ENCODE assay signal across 9 mouse cellular contexts in the genomic region with DNA sequence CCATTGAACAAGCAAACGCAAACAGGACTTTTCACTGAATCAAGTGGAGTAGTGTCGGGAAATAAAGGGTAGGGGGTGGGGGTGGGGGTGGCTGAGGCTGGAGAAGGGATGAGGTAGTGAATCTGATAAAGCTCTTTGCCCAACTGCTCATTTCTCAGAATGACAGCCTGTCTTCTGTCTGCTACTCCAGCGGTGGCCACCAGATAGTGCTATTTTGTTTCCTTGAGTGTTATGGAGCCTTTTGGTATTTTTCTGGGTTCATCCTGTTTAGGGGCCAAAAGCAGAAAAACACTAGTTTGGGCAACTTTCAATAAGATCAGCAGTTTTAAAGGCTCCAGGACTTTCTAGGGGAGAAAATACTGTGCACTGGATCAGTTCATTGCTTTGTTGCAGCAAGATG. TPM values are rescaled to one million over a fixed set of nuclear protein-coding genes. Genes with fewer than 3 reads are reported as not detected.
DNase-seq lines count a peak whose midpoint lies in the region; ATAC-seq and TF ChIP-seq lines count a peak whose summit lies in the region.
"Had no signal": no experiment of that assay in that cellular context is flagged by ENCODE, and none has a peak within 500 bp of the region (broad histone marks: within the 10 kb centered on the region; RNA-seq: fewer than 3 reads in every experiment).

No protein-coding gene starts in this region.

- ATAC-seq in liver, postnatal 0 days: no peak
- peak; percentile 30; the same call in 1 of the 2 replicates for ATAC-seq in neural tube, embryonic 15.5 days (ENCODE audit: low FRiP score)

- no peak for TF ChIP-seq POLR2A in cortical plate, adult 2 months (IDR thresholded peaks at IDR 0.05; ENCODE audit: extremely low read depth, insufficient read depth, low read length)

- no peaks in the 10 kb centered on the region for H3K4me1 ChIP-seq in liver, postnatal 0 days (ENCODE audit: insufficient read depth)
- peaks cover 2% of the 10 kb centered on the region; the same call in 1 of the 2 replicates for H3K4me1 ChIP-seq in cortical plate, adult 2 months (ENCODE audit: control insufficient read depth, insufficient read depth, low read length)
- peaks cover 15% of the 10 kb centered on the region for H3K4me1 ChIP-seq in neural tube, embryonic 15.5 days

- H3K4me2 ChIP-seq in liver, postnatal 0 days (ENCODE audit: low read depth, low read length): no peak overlapping the region
- no peak overlapping the region for H3K4me2 ChIP-seq in neural tube, embryonic 15.5 days

- 11% methylated on average over 3 of the region's 3 CpGs for WGBS in liver, postnatal 0 days (ENCODE audit: insufficient replicate concordance)
- WGBS in neural tube, embryonic 15.5 days: 8% methylated on average over 3 of the region's 3 CpGs

- TF ChIP-seq EP300 in liver, postnatal 0 days (IDR thresholded peaks at IDR 0.05; ENCODE audit: low read depth): no peak

- H3K9ac ChIP-seq in liver, postnatal 0 days (replicated peaks): no peak overlapping the region
- H3K9ac ChIP-seq in neural tube, embryonic 15.5 days (replicated peaks): no peak overlapping the region

- peak; percentile 65 to 68 for DNase-seq in cerebellum, adult 18-20 months
- DNase-seq in cerebellum, adult 11-12 months: no peak
- no peak for DNase-seq in liver, postnatal 0 days
- no peak for DNase-seq in liver
- DNase-seq in layer of hippocampus, adult 8-10 months (ENCODE audit: low spot score in 2 of 2): peak; percentile 36 to 58
- no peak for DNase-seq in yolk sac, embryonic 10.5 days (ENCODE audit: low spot score)

- H3K4me3 ChIP-seq in liver, postnatal 0 days (ENCODE audit: low read depth, low read length): no peak overlapping the region
- no peak overlapping the region for H3K4me3 ChIP-seq in cortical plate, adult 2 months (ENCODE audit: insufficient read depth, low read length)
- H3K4me3 ChIP-seq in neural tube, embryonic 15.5 days (replicated peaks): no peak overlapping the region

- H3K27ac ChIP-seq in liver, postnatal 0 days (ENCODE audit: low read depth): no peak overlapping the region
- H3K27ac ChIP-seq in cortical plate, adult 2 months (ENCODE audit: insufficient read depth, low read length): no peak overlapping the region
- no peak overlapping the region for H3K27ac ChIP-seq in neural tube, embryonic 15.5 days (replicated peaks)

- no peaks in the 10 kb centered on the region for H3K9me3 ChIP-seq in liver, postnatal 0 days (ENCODE audit: low read length)
- H3K9me3 ChIP-seq in neural tube, embryonic 15.5 days (replicated peaks): no peaks in the 10 kb centered on the region

- no peaks in the 10 kb centered on the region for H3K27me3 ChIP-seq in liver, postnatal 0 days (ENCODE audit: insufficient read depth, low read length)
- no peaks in the 10 kb centered on the region for H3K27me3 ChIP-seq in neural tube, embryonic 15.5 days (replicated peaks)

- peak; percentile 60 for TF ChIP-seq CTCF in liver, postnatal 0 days (IDR thresholded peaks at IDR 0.05; ENCODE audit: low read depth)
- TF ChIP-seq CTCF in cortical plate, adult 2 months (IDR thresholded peaks at IDR 0.05; ENCODE audit: extremely low read depth, insufficient read depth, low read length): peak; percentile 48

- peaks cover 10% of the 10 kb centered on the region for H3K36me3 ChIP-seq in liver, postnatal 0 days (replicated peaks; ENCODE audit: insufficient read depth, low read length)
- H3K36me3 ChIP-seq in neural tube, embryonic 15.5 days: peaks cover 27% of the 10 kb centered on the region

RNA-seq across cellular contexts. Expression of gene Syt2, which starts 9.8 kb away (rescaled TPM):
- polyA plus RNA-seq in liver, postnatal 0 days (2015; fragmentation: Nextera tagmentation; extraction: Ambion mirVana): not detected in 2 replicates
- 28.1 and 33.3 TPM in 2 replicates for polyA plus RNA-seq in cortical plate, adult 2 months (2012; rRNA removed)
- total RNA-seq in layer of hippocampus, adult 8-10 months (2022): 10 to 100 TPM; 31.6 to 35.4 (median 34.6) TPM
- polyA plus RNA-seq in neural tube, embryonic 15.5 days (2015; fragmentation: Nextera tagmentation; extraction: Ambion mirVana): 20.4 and 23.4 TPM in 2 replicates
- polyA plus RNA-seq: spleen, adult 2 months had no signal

Comparison
In these comparisons a context has a peak if more than half of its experiments do, and no peak if none do; other contexts are left out.
1. DNase-seq: peak in cerebellum, adult 18-20 months (2 of 2) and layer of hippocampus, adult 8-10 months (2 of 2); none in cerebellum, adult 11-12 months (single experiment), liver, postnatal 0 days (single experiment), liver (single experiment) and yolk sac, embryonic 10.5 days (single experiment).
2. RNA of gene Syt2, which starts 9.8 kb away (polyA plus RNA-seq): 28.1 to 33.3 TPM in cortical plate, adult 2 months and 20.4 to 23.4 TPM in neural tube, embryonic 15.5 days; not detected in liver, postnatal 0 days; every median in the first group is over 10 times any median in the second.